Mouse (Mus musculus) heart, adult 2 months (tissue): ENCODE measurements at regions not wholly inside any gene's neighbourhood (a gene's known extent, or its start where the extent isn't known, plus 50 kb on each side); places are given as distances from the start of the nearest gene placed in this dataset.

Experiments
- DNase-seq, 2 experiments: peaks; one replicate each; pipeline ENCODE4 v3.0.0; 2021
- H3K27ac ChIP-seq: fragments of 200-600 bp; 2 replicates; pipeline ENCODE4 v1.8.1; 2022
- H3K27me3 ChIP-seq: fragments of 200-500 bp; 2 replicates; pipeline ENCODE4 v1.6.1; 2012; ENCODE audit warnings: mild to moderate bottlenecking, low read length, inconsistent platforms, mixed read lengths; ENCODE audit not compliant: control insufficient read depth, insufficient read depth
- H3K36me3 ChIP-seq: fragments of 200-500 bp; 2 replicates; pipeline ENCODE4 v1.6.1; 2012; ENCODE audit warnings: low read length, inconsistent platforms; ENCODE audit not compliant: control insufficient read depth, insufficient read depth
- H3K4me1 ChIP-seq: fragments of 200-500 bp; 2 replicates; pipeline ENCODE4 v1.6.1; 2011; ENCODE audit warnings: low read length; ENCODE audit not compliant: control insufficient read depth, insufficient read depth
- H3K4me3 ChIP-seq: fragments of 200-600 bp; 2 replicates; pipeline ENCODE4 v1.8.1; 2022
- H3K79me2 ChIP-seq: fragments of 200-500 bp; replicated peaks from 2 replicates; pipeline ENCODE4 v1.6.1; 2012; ENCODE audit warnings: mild to moderate bottlenecking, inconsistent platforms, low read length, moderate library complexity, mixed read lengths; ENCODE audit not compliant: control insufficient read depth, insufficient read depth
- H3K9ac ChIP-seq: fragments of 200-500 bp; 2 replicates; pipeline ENCODE4 v1.6.1; 2012; ENCODE audit warnings: low read depth, mild to moderate bottlenecking, control low read depth, inconsistent platforms, low read length, mixed read lengths
- CTCF ChIP-seq: fragments of 200-600 bp; IDR thresholded peaks from 2 replicates; pipeline ENCODE4 v1.8.1; 2022; ENCODE audit warnings: antibody characterized with exemption, mild to moderate bottlenecking, moderate library complexity
- EP300 ChIP-seq: fragments of 200-500 bp; IDR thresholded peaks from 2 replicates; pipeline ENCODE4 v1.6.1; 2011; ENCODE audit warnings: low read depth, low read length, control low read depth; ENCODE audit not compliant: insufficient read depth
- POLR2A ChIP-seq: fragments of 200-500 bp; IDR thresholded peaks from 2 replicates; pipeline ENCODE4 v1.6.1; 2011; ENCODE audit warnings: mild to moderate bottlenecking, low read depth, low read length, control low read depth; ENCODE audit not compliant: insufficient read depth
- WGBS: fragments of 180-500 bp; shearing (Covaris S2); methylation state at CpG from one replicate; pipeline ENCODE4 v1.1.7; 2018; 5-methylcytosine and 5-hydroxymethylcytosine counted together
- intact Hi-C: fragments of 180-260 bp; cut with DNase I; formaldehyde crosslinking; loops from one replicate; pipeline ENCODE4 v1.15.1; 2025

DNA sequence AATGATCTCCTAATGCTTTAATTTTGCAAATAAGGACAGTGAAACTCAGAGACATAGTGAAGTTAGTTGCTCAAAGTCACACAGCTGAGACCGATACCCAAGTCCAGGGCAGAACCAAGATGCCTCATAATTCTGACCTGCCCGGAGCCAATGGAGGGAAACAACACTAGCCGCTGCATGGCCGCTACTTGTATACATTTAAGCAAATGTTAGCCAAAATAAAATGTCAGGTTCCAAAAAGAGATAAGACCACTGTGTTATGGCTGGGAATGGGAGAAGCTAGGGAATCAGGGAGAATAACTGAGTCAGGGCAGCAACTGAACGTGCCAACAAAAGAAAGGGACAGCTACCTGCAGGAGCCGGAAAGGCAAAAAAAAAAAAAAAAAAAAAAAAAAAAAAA is 97.4 kb downstream of the Dad1 start:
- Histone ChIP-seq H3K79me2 (no peaks in the 10 kb centered on the region), H3K27ac (no peak overlapping the region), H3K27me3 (no peaks in the 10 kb centered on the region), H3K9ac (no peak overlapping the region), H3K4me3 (no peak overlapping the region), H3K4me1 (no peaks in the 10 kb centered on the region), H3K36me3 (no peaks in the 10 kb centered on the region)
- intact Hi-C loops: loop anchor here (10.0 kb wide), 1 partner anchor 272 kb away; no protein-coding TSS in a partner anchor
- TF ChIP-seq POLR2A (no peak), EP300 (no peak), CTCF (no peak)
- no peak for DNase-seq
- WGBS: 91% methylated on average over 6 of the region's 6 CpGs

DNA sequence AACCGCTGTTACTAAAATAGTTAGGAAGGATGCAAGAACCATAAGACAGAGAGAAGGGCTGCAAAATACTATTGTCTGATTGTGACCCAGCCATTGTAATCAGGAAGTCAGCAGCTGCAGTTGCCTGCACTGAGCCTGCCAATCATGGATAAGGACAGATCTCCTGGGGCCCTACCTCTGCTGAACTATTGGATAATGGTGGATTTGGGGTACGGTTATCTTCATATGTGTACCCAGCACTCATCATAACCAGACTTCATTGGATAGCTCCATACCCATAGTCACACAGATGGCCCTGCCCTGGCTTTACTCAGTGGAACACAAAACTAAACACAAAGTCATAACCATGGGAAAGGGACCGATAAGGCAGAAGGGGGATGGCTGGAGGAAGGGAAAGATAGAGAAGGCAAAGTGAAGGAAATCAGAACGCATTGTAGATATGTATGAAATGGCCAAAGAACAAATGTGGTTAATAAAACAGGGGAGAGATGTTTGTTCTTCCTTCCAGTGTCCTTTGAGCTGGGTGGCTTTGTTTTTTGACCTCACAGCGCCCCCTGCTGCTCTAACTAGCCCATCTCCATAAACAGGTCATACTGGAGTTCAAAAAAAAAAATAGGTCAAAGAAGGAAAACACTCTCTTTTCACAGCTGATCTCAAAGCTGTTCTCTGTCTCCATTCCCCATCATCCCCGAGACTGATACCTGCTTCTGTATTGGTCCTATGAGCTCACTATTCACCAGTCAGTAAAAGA is 101.2 kb downstream of the Dad1 start:
- TF ChIP-seq CTCF (peak; percentile 82), EP300 (no peak), POLR2A (no peak)
- intact Hi-C loops: loop anchor here (1.0 to 10.0 kb wide), 2 partner anchors 88 to 268 kb away; no protein-coding TSS in a partner anchor
- Histone ChIP-seq H3K27me3 (no peaks in the 10 kb centered on the region), H3K4me1 (no peaks in the 10 kb centered on the region), H3K36me3 (no peaks in the 10 kb centered on the region), H3K27ac (no peak overlapping the region), H3K9ac (no peak overlapping the region), H3K79me2 (no peaks in the 10 kb centered on the region), H3K4me3 (no peak overlapping the region)
- DNase-seq: peak; percentile 58 to 77
- 21% methylated on average over 6 of the region's 6 CpGs for WGBS

DNA sequence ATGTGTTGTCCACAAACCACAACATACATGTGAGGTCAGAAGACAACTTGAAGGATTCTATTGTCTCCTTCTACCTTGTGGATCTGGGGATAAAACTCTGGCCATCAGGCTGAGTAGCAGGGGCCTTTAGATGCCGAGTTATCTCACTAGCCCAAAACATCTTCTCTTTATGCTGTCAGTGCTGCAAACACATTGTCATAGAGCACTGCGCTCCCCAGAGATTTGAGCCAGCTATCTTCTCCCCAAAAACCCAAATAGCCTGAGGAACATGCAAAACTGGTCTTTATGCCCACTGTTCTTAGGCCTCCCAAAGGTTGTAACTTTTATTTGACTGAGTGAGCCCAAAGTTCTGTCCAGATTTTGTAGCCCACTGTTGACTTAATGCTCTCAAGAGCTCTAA is 102.0 kb downstream of the Dad1 start:
- WGBS: 86% methylated on average over 2 of the region's 2 CpGs
- intact Hi-C loops: loop anchor here (10.0 kb wide), 1 partner anchor 267 kb away; no protein-coding TSS in a partner anchor

GRCm38 (mm10) chr14:54151272-54151671 is 102.6 kb downstream of the Dad1 start:
- no peak for DNase-seq
- no peak overlapping the region for H3K9ac ChIP-seq
- H3K36me3 ChIP-seq: no peaks in the 10 kb centered on the region
- no peak overlapping the region for H3K4me3 ChIP-seq
- H3K79me2 ChIP-seq: no peaks in the 10 kb centered on the region
- no peak overlapping the region for H3K27ac ChIP-seq
- no peaks in the 10 kb centered on the region for H3K27me3 ChIP-seq
- no peak for TF ChIP-seq CTCF
- WGBS: 85% methylated on average over 3 of the region's 3 CpGs
- no peaks in the 10 kb centered on the region for H3K4me1 ChIP-seq
- intact Hi-C loops: loop anchor here (10.0 kb wide), 1 partner anchor 266 kb away; no protein-coding TSS in a partner anchor

More for the DNA sequence above, 102.0 kb downstream of the Dad1 start:
- Histone ChIP-seq H3K9ac (no peak overlapping the region), H3K27ac (no peak overlapping the region), H3K79me2 (no peaks in the 10 kb centered on the region), H3K36me3 (no peaks in the 10 kb centered on the region), H3K4me3 (no peak overlapping the region), H3K27me3 (no peaks in the 10 kb centered on the region), H3K4me1 (no peaks in the 10 kb centered on the region)
- no peak for DNase-seq
- no peak for TF ChIP-seq CTCF
- no peak for TF ChIP-seq POLR2A
- no peak for TF ChIP-seq EP300

DNA sequence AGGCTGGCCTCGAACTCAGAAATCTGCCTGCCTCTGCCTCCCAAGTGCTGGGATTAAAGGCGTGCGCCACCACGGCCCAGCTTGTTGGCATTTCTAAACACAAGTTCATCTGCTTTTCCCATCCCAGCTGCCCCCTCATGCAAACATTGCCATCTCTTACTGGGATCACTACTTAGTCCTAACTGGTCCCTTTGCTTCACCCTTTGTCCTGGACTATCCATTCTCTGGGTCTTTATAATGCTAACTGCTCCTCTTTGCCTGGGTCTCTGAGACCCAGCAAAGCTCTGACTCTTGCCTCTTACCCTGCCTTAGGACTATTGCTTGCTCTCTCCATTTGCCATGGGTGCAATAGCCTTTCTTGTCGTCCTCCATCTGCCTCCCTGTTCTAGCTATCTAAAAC is 103.7 kb downstream of the Dad1 start:
- Histone ChIP-seq H3K27me3 (no peaks in the 10 kb centered on the region), H3K27ac (no peak overlapping the region), H3K36me3 (no peaks in the 10 kb centered on the region), H3K4me1 (no peaks in the 10 kb centered on the region), H3K4me3 (no peak overlapping the region), H3K9ac (no peak overlapping the region), H3K79me2 (no peaks in the 10 kb centered on the region)
- DNase-seq: no peak
- TF ChIP-seq EP300 (no peak), CTCF (no peak), POLR2A (no peak)
- intact Hi-C loops: loop anchor here (10.0 kb wide), 1 partner anchor 265 kb away; no protein-coding TSS in a partner anchor
- WGBS: 95% methylated on average over 5 of the region's 5 CpGs

- no peaks in the 10 kb centered on the region for H3K79me2 ChIP-seq
- no peak for TF ChIP-seq POLR2A
- no peak for TF ChIP-seq EP300
- no peak for TF ChIP-seq CTCF
- no peak overlapping the region for H3K27ac ChIP-seq
- DNase-seq: no peak
- no peak overlapping the region for H3K4me3 ChIP-seq
- 95% methylated on average over 10 of the region's 10 CpGs for WGBS
- intact Hi-C loops: no loop called here
- no peaks in the 10 kb centered on the region for H3K27me3 ChIP-seq
- no peaks in the 10 kb centered on the region for H3K36me3 ChIP-seq
- H3K9ac ChIP-seq: no peak overlapping the region
- no peaks in the 10 kb centered on the region for H3K4me1 ChIP-seq
Observed at GRCm38 (mm10) chr14:54148626-54149025, 105.3 kb downstream of the Dad1 start.
